In the genomic region with DNA sequence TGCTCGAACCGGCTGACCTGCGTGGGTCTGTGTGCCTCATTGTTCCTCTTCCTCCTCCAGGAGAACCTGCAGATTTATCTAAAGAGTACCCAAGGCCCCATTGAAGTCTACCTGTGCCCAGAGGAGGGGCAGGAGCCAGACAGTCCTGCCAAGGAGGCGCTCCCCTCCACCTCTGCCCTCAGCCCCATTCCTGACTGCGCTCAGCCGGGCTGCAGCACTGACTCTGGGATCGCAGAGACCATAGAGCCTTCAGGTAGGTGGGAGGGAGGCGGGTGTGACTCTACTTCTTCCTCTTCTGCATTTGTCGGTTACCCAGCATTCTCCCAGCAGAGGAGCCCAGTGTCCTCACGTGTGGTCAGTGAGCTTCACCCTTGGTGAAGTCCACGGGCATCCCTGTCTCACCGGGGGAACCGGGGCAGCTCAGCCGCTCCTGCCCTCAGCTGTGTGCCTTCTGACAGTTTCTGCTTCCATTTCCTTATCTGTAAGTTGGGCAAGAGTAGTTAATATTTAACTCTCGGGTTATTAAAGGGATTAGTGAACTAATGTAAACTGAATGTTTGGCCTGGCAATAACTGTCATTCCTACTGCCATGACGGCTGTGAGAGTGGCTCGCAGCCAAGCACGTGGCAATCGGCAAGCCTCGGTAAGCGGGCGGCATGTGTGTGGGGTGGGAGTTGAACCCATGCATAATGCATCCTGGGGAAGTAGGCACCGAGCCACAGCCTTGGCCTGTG, we compare ENCODE assay signal across 13 mouse cellular contexts. TPM values are rescaled to one million over a fixed set of nuclear protein-coding genes. Genes with fewer than 3 reads are reported as not detected.
DNase-seq lines count a peak whose midpoint lies in the region; ATAC-seq and TF ChIP-seq lines count a peak whose summit lies in the region.
"Had no signal": no experiment of that assay in that cellular context is flagged by ENCODE, and none has a peak within 500 bp of the region (broad histone marks: within the 10 kb centered on the region; RNA-seq: fewer than 3 reads in every experiment).

No protein-coding gene starts in this region.

- no peak for TF ChIP-seq POLR2A in brain, embryonic 14.5 days (IDR thresholded peaks at IDR 0.05; ENCODE audit: borderline replicate concordance, extremely low read depth, insufficient read depth, insufficient read length, poor library complexity, severe bottlenecking)

- H3K9ac ChIP-seq in intestine, postnatal 0 days (ENCODE audit: low read depth, low read length) = peak overlapping the region; percentile 45; the same call in 1 of the 2 replicates
- H3K9ac ChIP-seq in liver, embryonic 14.5 days (replicated peaks) = no peak overlapping the region
- no peak overlapping the region for H3K9ac ChIP-seq in midbrain, postnatal 0 days (replicated peaks; ENCODE audit: low read length, poor library complexity, severe bottlenecking)
- H3K9ac ChIP-seq: forebrain, embryonic 15.5 days; neural tube, embryonic 13.5 days had no signal

- peak; percentile 82 for ATAC-seq in intestine, postnatal 0 days
- ATAC-seq in liver, embryonic 14.5 days (ENCODE audit: insufficient read depth) = no peak
- ATAC-seq in midbrain, postnatal 0 days (ENCODE audit: low FRiP score) = no peak
- ATAC-seq: activated CD4-positive, CD25-positive, alpha-beta regulatory T cell, adult 4 months; forebrain, embryonic 15.5 days had no signal

- DNase-seq in brain, embryonic 14.5 days (ENCODE audit: low read depth) = peak; percentile 41
- DNase-seq in liver, embryonic 14.5 days (ENCODE audit: low read depth in 3 of 3, low spot score in 3 of 3) = no peak
- peak; percentile 66 to 82 for DNase-seq in lung, postnatal 4 days
- no peak for DNase-seq in midbrain, postnatal 0 days (ENCODE audit: low spot score)
- DNase-seq in left cerebral cortex, adult 8-10 months (ENCODE audit: low spot score in 2 of 2) = no peak
- DNase-seq in thymus, postnatal 36 days = no peak
- DNase-seq: right cerebral cortex, postnatal 4 days; thymus, adult 2 months had no signal

- peak overlapping the region; percentile 25 for H3K4me3 ChIP-seq in intestine, postnatal 0 days (ENCODE audit: low read depth, low read length)
- H3K4me3 ChIP-seq in liver, embryonic 14.5 days (ENCODE audit: insufficient read depth in 1 of 2, low read depth in 2 of 2, low read length in 2 of 2) = no peak overlapping the region
- H3K4me3 ChIP-seq in midbrain, postnatal 0 days (ENCODE audit: low read depth, low read length) = no peak overlapping the region
- H3K4me3 ChIP-seq: embryonic facial prominence, embryonic 10.5 days; forebrain, embryonic 15.5 days; neural tube, embryonic 13.5 days had no signal

- no peaks in the 10 kb centered on the region; the same call in 1 of the 2 replicates for H3K36me3 ChIP-seq in intestine, postnatal 0 days (ENCODE audit: control insufficient read depth, insufficient read depth)
- H3K36me3 ChIP-seq in liver, embryonic 14.5 days (replicated peaks; ENCODE audit: control insufficient read depth, insufficient read depth, low read depth) = peaks cover 98% of the 10 kb centered on the region
- no peaks in the 10 kb centered on the region for H3K36me3 ChIP-seq in midbrain, postnatal 0 days (ENCODE audit: insufficient read depth, low read length)
- H3K36me3 ChIP-seq: forebrain, embryonic 15.5 days; neural tube, embryonic 13.5 days had no signal

- H3K9me3 ChIP-seq in intestine, postnatal 0 days (ENCODE audit: control insufficient read depth) = no peaks in the 10 kb centered on the region
- H3K9me3 ChIP-seq in liver, embryonic 14.5 days (ENCODE audit: control insufficient read depth, low read length) = no peaks in the 10 kb centered on the region
- no peaks in the 10 kb centered on the region for H3K9me3 ChIP-seq in midbrain, postnatal 0 days (ENCODE audit: low read length)
- H3K9me3 ChIP-seq: embryonic facial prominence, embryonic 10.5 days; forebrain, embryonic 15.5 days; neural tube, embryonic 13.5 days had no signal

- TF ChIP-seq EP300 in liver, embryonic 14.5 days (IDR thresholded peaks at IDR 0.05; ENCODE audit: low read depth) = no peak

- H3K27me3 ChIP-seq in intestine, postnatal 0 days (replicated peaks; ENCODE audit: control insufficient read depth, insufficient read depth, low read length) = no peaks in the 10 kb centered on the region
- H3K27me3 ChIP-seq in liver, embryonic 14.5 days (ENCODE audit: control insufficient read depth, insufficient read depth, low read length) = no peaks in the 10 kb centered on the region
- H3K27me3 ChIP-seq in midbrain, postnatal 0 days (ENCODE audit: insufficient read depth, low read length) = no peaks in the 10 kb centered on the region
- H3K27me3 ChIP-seq: forebrain, embryonic 15.5 days; neural tube, embryonic 13.5 days had no signal

- H3K4me1 ChIP-seq in intestine, postnatal 0 days (replicated peaks; ENCODE audit: control insufficient read depth, insufficient read depth, low read length) = peaks cover 6% of the 10 kb centered on the region; the same call in 1 of the 2 replicates
- peaks cover 37 to 47% of the 10 kb centered on the region in 2 experiments for H3K4me1 ChIP-seq in liver, embryonic 14.5 days (replicated peaks; ENCODE audit: control insufficient read depth in 2 of 2, insufficient read depth in 2 of 2, low read length in 1 of 2)
- no peaks in the 10 kb centered on the region for H3K4me1 ChIP-seq in midbrain, postnatal 0 days (ENCODE audit: insufficient read depth, low read length)
- H3K4me1 ChIP-seq: embryonic facial prominence, embryonic 10.5 days; neural tube, embryonic 13.5 days had no signal

- H3K4me2 ChIP-seq in intestine, postnatal 0 days (replicated peaks; ENCODE audit: low read depth) = peak overlapping the region; percentile 61
- peak overlapping the region; percentile 17; the same call in 1 of the 2 replicates for H3K4me2 ChIP-seq in liver, embryonic 14.5 days (ENCODE audit: low read depth)
- H3K4me2 ChIP-seq in midbrain, postnatal 0 days (ENCODE audit: low read depth, low read length, poor library complexity, severe bottlenecking) = no peak overlapping the region
- H3K4me2 ChIP-seq: forebrain, embryonic 15.5 days; neural tube, embryonic 13.5 days had no signal

- no peak for TF ChIP-seq CTCF in brain, embryonic 14.5 days (IDR thresholded peaks at IDR 0.05; ENCODE audit: borderline replicate concordance, extremely low read depth, insufficient read depth, insufficient read length)
- no peak for TF ChIP-seq CTCF in intestine, postnatal 0 days (IDR thresholded peaks at IDR 0.05; ENCODE audit: low read depth)
- no peak for TF ChIP-seq CTCF in liver, embryonic 14.5 days (IDR thresholded peaks at IDR 0.05; ENCODE audit: low read depth)
- TF ChIP-seq CTCF in midbrain, postnatal 0 days (IDR thresholded peaks at IDR 0.05) = no peak

- 38% methylated on average over 23 of the region's 23 CpGs for WGBS in intestine, postnatal 0 days
- 76% methylated on average over 23 of the region's 23 CpGs for WGBS in liver, embryonic 14.5 days (ENCODE audit: insufficient replicate concordance)
- 87% methylated on average over 23 of the region's 23 CpGs for WGBS in midbrain, postnatal 0 days

- peak overlapping the region; percentile 82 for H3K27ac ChIP-seq in intestine, postnatal 0 days (ENCODE audit: low read depth, low read length)
- peak overlapping the region; percentile 95 for H3K27ac ChIP-seq in liver, embryonic 14.5 days
- H3K27ac ChIP-seq in midbrain, postnatal 0 days (ENCODE audit: low read depth, low read length) = no peak overlapping the region
- H3K27ac ChIP-seq: embryonic facial prominence, embryonic 10.5 days; forebrain, embryonic 15.5 days; neural tube, embryonic 13.5 days had no signal

RNA-seq across cellular contexts. Expression of a gene that starts 14.7 kb away (rescaled TPM):
- polyA plus RNA-seq in brain, embryonic 14.5 days (2012; rRNA removed) = 3.5 and 5.1 TPM in 2 replicates
- polyA plus RNA-seq in intestine, postnatal 0 days (2015; fragmentation: Nextera tagmentation; extraction: Ambion mirVana) = 4.1 and 4.2 TPM in 2 replicates
- 38.4 and 40.5 TPM in 2 replicates for polyA plus RNA-seq in liver, embryonic 14.5 days (2012; rRNA removed)
- polyA plus RNA-seq in liver, embryonic 14.5 days (2014; fragmentation: Nextera tagmentation; extraction: Ambion mirVana) = 50.3 and 53.4 TPM in 2 replicates
- 1.1 and 2.0 TPM in 2 replicates for total RNA-seq in midbrain, postnatal 0 days (2014; rRNA removed)
- 0.46 and 0.50 TPM in 2 replicates for polyA plus RNA-seq in midbrain, postnatal 0 days (2015; fragmentation: Nextera tagmentation; extraction: Ambion mirVana)
- 1 to 10 TPM in 1 of 4 experiments, under 1 TPM in 3; 0.37 to 1.3 (median 0.48) TPM for total RNA-seq in left cerebral cortex, adult 8-10 months (2022)

RNA-seq across cellular contexts. Expression of a gene that starts 19.3 kb away (rescaled TPM):
- 4.2 and 6.2 TPM in 2 replicates for polyA plus RNA-seq in brain, embryonic 14.5 days (2012; rRNA removed)
- polyA plus RNA-seq in intestine, postnatal 0 days (2015; fragmentation: Nextera tagmentation; extraction: Ambion mirVana) = 0.95 and 1.1 TPM in 2 replicates
- 1.1 and 1.2 TPM in 2 replicates for polyA plus RNA-seq in liver, embryonic 14.5 days (2012; rRNA removed)
- 0.66 and 0.85 TPM in 2 replicates for polyA plus RNA-seq in liver, embryonic 14.5 days (2014; fragmentation: Nextera tagmentation; extraction: Ambion mirVana)
- total RNA-seq in midbrain, postnatal 0 days (2014; rRNA removed) = 5.9 and 7.6 TPM in 2 replicates
- 3.7 and 4.1 TPM in 2 replicates for polyA plus RNA-seq in midbrain, postnatal 0 days (2015; fragmentation: Nextera tagmentation; extraction: Ambion mirVana)
- total RNA-seq in left cerebral cortex, adult 8-10 months (2022) = 1 to 10 TPM; 2.5 to 4.5 (median 3.3) TPM

RNA-seq across cellular contexts. Expression of a gene that starts 43.6 kb away (rescaled TPM):
- polyA plus RNA-seq in brain, embryonic 14.5 days (2012; rRNA removed) = 105 and 107 TPM in 2 replicates
- polyA plus RNA-seq in intestine, postnatal 0 days (2015; fragmentation: Nextera tagmentation; extraction: Ambion mirVana) = 106 and 118 TPM in 2 replicates
- 23.0 and 29.8 TPM in 2 replicates for polyA plus RNA-seq in liver, embryonic 14.5 days (2012; rRNA removed)
- 33.2 and 33.8 TPM in 2 replicates for polyA plus RNA-seq in liver, embryonic 14.5 days (2014; fragmentation: Nextera tagmentation; extraction: Ambion mirVana)
- total RNA-seq in midbrain, postnatal 0 days (2014; rRNA removed) = 121 and 208 TPM in 2 replicates
- polyA plus RNA-seq in midbrain, postnatal 0 days (2015; fragmentation: Nextera tagmentation; extraction: Ambion mirVana) = 148 and 156 TPM in 2 replicates
- total RNA-seq in left cerebral cortex, adult 8-10 months (2022) = 10 to 100 TPM; 34.7 to 39.3 (median 38.4) TPM

Comparison
In these comparisons a context has a peak if more than half of its experiments do, and no peak if none do; other contexts are left out.
1. DNase-seq: peak in brain, embryonic 14.5 days (single experiment) and lung, postnatal 4 days (2 of 2); none in liver, embryonic 14.5 days (0 of 3), midbrain, postnatal 0 days (single experiment), left cerebral cortex, adult 8-10 months (0 of 2) and thymus, postnatal 36 days (0 of 2).